Mouse (Mus musculus) heart, postnatal 0 days (tissue): Measurements from ENCODE around the gene Angptl8. TPM values are rescaled to one million over a fixed set of nuclear protein-coding genes. Genes with fewer than 3 reads are reported as not detected.

ENCODE experiments used
- ATAC-seq: fragments of 200-750 bp; cut with Nextera tagmentation; 2 replicates; pipeline ENCODE4 v1.8.0; 2017; ENCODE audit warnings: low read depth, moderate number of reproducible peaks, moderate library complexity; ENCODE audit not compliant: insufficient read depth
- DNase-seq: peaks from one replicate; pipeline ENCODE4 v3.0.0-alpha.2; 2016; ENCODE audit warnings: low spot score
- H3K27ac ChIP-seq: fragments of 300-500 bp; sonication (generic); 2 replicates; pipeline ENCODE4 v1.5.1; 2014; ENCODE audit warnings: low read depth, mild to moderate bottlenecking
- H3K27me3 ChIP-seq: fragments of 300-500 bp; sonication (generic); 2 replicates; pipeline ENCODE4 v1.6.1; 2014; ENCODE audit warnings: low read length, mixed read lengths; ENCODE audit not compliant: control insufficient read depth, insufficient read depth
- H3K36me3 ChIP-seq: fragments of 300-500 bp; sonication (generic); replicated peaks from 2 replicates; pipeline ENCODE4 v1.6.1; 2014; ENCODE audit warnings: low read length, mixed read lengths; ENCODE audit not compliant: control insufficient read depth, insufficient read depth
- H3K4me1 ChIP-seq: fragments of 300-500 bp; sonication (generic); 2 replicates; pipeline ENCODE4 v1.6.1; 2014; ENCODE audit warnings: antibody characterized with exemption; ENCODE audit not compliant: control insufficient read depth, insufficient read depth
- H3K4me2 ChIP-seq: fragments of 300-500 bp; sonication (generic); 2 replicates; pipeline ENCODE4 v1.6.1; 2014; ENCODE audit warnings: low read depth, mild to moderate bottlenecking, low read length, moderate library complexity
- H3K4me3 ChIP-seq: fragments of 300-500 bp; sonication (generic); 2 replicates; pipeline ENCODE4 v1.5.1; 2014; ENCODE audit warnings: low read depth, low read length
- H3K9ac ChIP-seq: fragments of 300-500 bp; sonication (generic); replicated peaks from 2 replicates; pipeline ENCODE4 v1.6.1; 2014; ENCODE audit warnings: low read depth, low read length, mixed read lengths
- H3K9me3 ChIP-seq: fragments of 300-500 bp; sonication (generic); replicated peaks from 2 replicates; pipeline ENCODE4 v1.6.1; 2016; ENCODE audit warnings: low read length; ENCODE audit not compliant: control insufficient read depth
- CTCF ChIP-seq: IDR thresholded peaks from 2 replicates; pipeline ENCODE4 v1.5.1; 2016; ENCODE audit warnings: antibody characterized with exemption, control low read depth, low read depth
- EP300 ChIP-seq: IDR thresholded peaks from 2 replicates; pipeline ENCODE4 v1.6.1; 2016; ENCODE audit warnings: antibody characterized with exemption, low read depth
- WGBS: fragments of 180-500 bp; shearing (Covaris S2); extraction: QIAGEN DNeasy Blood & Tissue Kit; methylation state at CpG from one replicate; pipeline ENCODE4 v1.1.7; 2014; 5-methylcytosine and 5-hydroxymethylcytosine counted together
- polyA plus RNA-seq: library from polyadenylated mRNA; unstranded; fragments of >200 nt; fragmentation: Nextera tagmentation; extraction: Ambion mirVana; gene quantifications from 2 replicates; pipeline ENCODE4 v1.2.1, GENCODE M21; 2015
- total RNA-seq: library from RNA; depleted of rRNA; stranded (reverse); fragments of >200 nt; gene quantifications from 2 replicates; pipeline ENCODE4 v1.2.3, GENCODE M21; 2014; ENCODE audit warnings: low replicate concordance

The Angptl8 gene
- total and polyA plus RNA-seq, 2 experiments from 2014 or later, result 0.55 TPM; not detected in 1

DNA sequence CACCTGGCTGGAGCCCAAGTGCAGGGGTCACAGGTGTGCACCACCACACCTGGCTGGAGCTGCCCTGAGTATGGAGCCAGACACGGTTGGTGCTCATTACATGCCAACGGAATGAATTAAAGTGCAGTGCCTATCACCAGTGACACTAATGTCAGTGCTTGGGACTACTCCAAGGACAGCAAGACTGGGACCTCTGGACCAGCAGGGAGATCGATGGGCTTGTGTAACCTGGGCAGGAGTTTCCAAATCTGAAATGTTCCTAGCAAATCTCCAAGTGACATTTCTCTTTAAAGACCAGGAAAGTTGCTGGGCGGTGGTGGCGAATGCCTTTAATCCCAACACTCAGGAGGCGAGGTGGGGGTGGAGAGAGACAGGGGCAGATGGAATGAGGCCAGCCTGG is 12.6 kb upstream of the Angptl8 start:
- peaks cover 44% of the 10 kb centered on the region for H3K36me3 ChIP-seq
- ATAC-seq, result no peak
- 73% methylated on average over 6 of the region's 6 CpGs for WGBS

DNA sequence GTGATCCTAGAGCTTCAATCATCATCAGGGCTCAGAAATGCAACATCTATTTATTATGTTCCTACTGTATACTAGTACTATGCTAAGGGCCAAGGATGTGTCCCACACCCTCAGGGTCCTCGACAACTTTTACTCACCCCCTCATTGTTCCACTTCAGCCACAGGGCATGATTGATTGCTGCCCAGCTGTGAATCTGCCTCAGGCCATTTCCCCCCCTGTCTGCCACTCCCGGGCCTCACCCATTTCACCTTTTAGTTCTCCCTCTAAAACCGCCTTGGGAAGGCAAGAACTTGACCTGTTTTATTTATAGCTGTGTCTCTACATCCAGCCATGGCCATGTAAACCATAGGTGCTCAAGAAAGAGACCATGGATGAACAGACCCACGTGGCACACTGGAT is 11.4 kb upstream of the Angptl8 start:
- no peak for DNase-seq
- ATAC-seq, result no peak
- Histone ChIP-seq H3K4me3 (no peak overlapping the region), H3K27ac (no peak overlapping the region), H3K36me3 (peaks cover 40% of the 10 kb centered on the region), H3K9ac (no peak overlapping the region), H3K9me3 (no peaks in the 10 kb centered on the region), H3K4me2 (no peak overlapping the region), H3K27me3 (no peaks in the 10 kb centered on the region), H3K4me1 (no peaks in the 10 kb centered on the region)
- TF ChIP-seq EP300 (no peak), CTCF (no peak)
- 61% methylated on average over 4 of the region's 4 CpGs for WGBS

More for the DNA sequence above, 12.6 kb upstream of the Angptl8 start:
- H3K27me3 ChIP-seq, result no peaks in the 10 kb centered on the region
- H3K27ac ChIP-seq, result no peak overlapping the region
- no peaks in the 10 kb centered on the region for H3K9me3 ChIP-seq
- no peaks in the 10 kb centered on the region for H3K4me1 ChIP-seq
- no peak overlapping the region for H3K4me3 ChIP-seq
- TF ChIP-seq CTCF (no peak), EP300 (no peak)
- no peak for DNase-seq
- no peak overlapping the region for H3K9ac ChIP-seq
- H3K4me2 ChIP-seq, result no peak overlapping the region

DNA sequence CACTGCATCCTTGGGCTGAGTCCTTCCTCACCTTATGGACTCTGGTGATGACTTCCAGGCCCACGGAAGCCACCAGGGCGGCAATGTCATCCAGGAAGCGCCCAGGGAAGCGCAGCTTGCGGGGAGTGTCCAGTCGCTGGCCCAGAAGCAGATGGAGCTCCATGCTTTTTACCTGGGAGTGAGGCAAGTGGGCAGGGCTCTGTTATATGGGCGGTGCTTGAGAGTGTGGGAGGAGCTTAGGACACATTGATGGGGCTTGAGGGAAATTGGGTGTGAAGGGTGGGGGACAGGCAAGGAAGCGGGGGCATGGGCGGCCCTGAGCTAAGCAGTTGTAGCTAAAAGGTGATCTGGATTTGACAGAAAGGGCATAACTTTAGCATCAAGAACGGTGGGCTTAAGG is 10.9 kb upstream of the Angptl8 start:
- no peak overlapping the region for H3K27ac ChIP-seq

DNA sequence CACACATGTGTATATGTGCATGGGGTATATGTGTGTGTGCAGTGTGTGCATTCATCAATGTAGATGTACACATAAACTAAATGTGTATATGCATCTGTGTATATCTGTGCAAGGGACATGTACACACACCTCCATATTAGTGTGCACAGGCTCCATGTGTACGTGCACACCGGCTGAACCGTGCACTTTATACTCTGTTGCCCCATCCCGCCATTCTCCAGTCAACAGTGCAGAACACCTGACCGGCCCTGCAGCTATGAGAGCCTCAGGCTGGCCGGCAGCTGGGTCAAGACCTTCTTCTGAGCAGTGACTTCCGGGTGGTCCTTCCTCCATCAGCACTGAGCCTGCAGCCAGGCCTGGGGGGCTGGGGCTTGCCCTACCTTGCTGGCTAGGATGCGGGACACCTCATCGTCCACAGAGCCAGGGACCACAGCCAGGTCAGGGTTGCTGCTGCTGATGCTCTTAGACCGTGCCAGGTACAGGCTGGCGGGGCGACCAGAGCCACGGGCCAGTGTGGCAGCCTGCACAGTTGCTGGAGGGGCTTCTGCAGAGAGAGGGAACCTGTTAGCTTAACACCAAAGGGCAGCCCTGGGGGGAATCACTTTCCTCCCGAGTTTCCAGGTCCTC is 5.4 kb upstream of the Angptl8 start:
- Histone ChIP-seq H3K4me2 (no peak overlapping the region), H3K9ac (no peak overlapping the region), H3K36me3 (peaks cover 50% of the 10 kb centered on the region), H3K4me1 (no peaks in the 10 kb centered on the region), H3K27me3 (no peaks in the 10 kb centered on the region), H3K4me3 (no peak overlapping the region), H3K27ac (no peak overlapping the region), H3K9me3 (no peaks in the 10 kb centered on the region)
- no peak for ATAC-seq
- 92% methylated on average over 14 of the region's 14 CpGs for WGBS
- DNase-seq, result no peak
- TF ChIP-seq EP300 (no peak), CTCF (no peak)

More for the DNA sequence above, 10.9 kb upstream of the Angptl8 start:
- no peaks in the 10 kb centered on the region for H3K4me1 ChIP-seq
- WGBS, result 70% methylated on average over 10 of the region's 10 CpGs
- no peak for TF ChIP-seq CTCF
- TF ChIP-seq EP300, result no peak
- no peaks in the 10 kb centered on the region for H3K27me3 ChIP-seq
- no peak for DNase-seq
- H3K4me3 ChIP-seq, result no peak overlapping the region
- no peak for ATAC-seq
- no peak overlapping the region for H3K4me2 ChIP-seq
- H3K9me3 ChIP-seq, result no peaks in the 10 kb centered on the region
- H3K9ac ChIP-seq, result no peak overlapping the region
- peaks cover 40% of the 10 kb centered on the region for H3K36me3 ChIP-seq

DNA sequence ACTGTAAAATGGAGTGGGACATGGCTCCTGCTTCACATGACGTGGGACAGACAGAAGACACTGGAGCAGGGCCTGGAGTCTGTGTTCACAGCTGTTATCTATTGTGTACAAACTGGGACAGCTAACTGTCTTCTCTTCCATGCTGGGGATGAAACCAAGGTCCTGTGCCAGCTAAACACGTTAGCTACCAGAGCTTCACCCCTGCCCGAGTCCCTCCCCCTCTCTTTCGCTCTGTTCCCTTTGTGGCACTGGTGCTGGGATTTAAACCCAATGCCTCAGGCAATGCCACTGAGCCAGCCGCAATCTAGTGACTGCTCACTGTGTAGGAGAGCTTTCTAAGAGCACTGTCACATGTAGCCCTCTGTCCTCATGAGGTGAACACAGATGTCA is 4.9 kb upstream of the Angptl8 start:
- no peaks in the 10 kb centered on the region for H3K27me3 ChIP-seq
- peaks cover 47% of the 10 kb centered on the region for H3K36me3 ChIP-seq
- no peak for TF ChIP-seq CTCF
- TF ChIP-seq EP300, result no peak
- DNase-seq, result no peak
- no peaks in the 10 kb centered on the region for H3K4me1 ChIP-seq
- no peak overlapping the region for H3K9ac ChIP-seq
- ATAC-seq, result no peak
- no peak overlapping the region for H3K4me2 ChIP-seq
- no peak overlapping the region for H3K4me3 ChIP-seq
- WGBS, result 88% methylated on average over 5 of the region's 5 CpGs
- H3K9me3 ChIP-seq, result no peaks in the 10 kb centered on the region
- no peak overlapping the region for H3K27ac ChIP-seq

DNA sequence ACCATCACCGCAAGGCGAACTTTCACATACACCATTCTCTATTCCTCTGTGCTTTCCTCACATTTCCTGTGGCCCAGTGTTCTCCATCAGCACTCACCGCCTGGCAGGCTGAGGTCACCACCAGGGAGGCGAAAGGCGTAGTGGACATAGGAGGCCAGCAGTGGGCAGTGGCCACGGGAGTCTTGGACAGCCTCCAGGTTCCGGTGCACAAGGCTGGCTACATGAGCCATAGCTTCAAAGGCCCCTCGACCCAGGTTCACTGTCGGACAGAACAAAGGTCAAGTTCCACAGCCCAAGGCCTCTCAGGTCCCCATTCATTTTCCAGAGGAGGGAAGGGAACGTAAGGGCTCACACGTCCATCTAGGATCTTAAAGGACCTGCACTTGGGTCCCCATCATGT is 4.4 kb upstream of the Angptl8 start:
- Histone ChIP-seq H3K4me2 (no peak overlapping the region), H3K4me3 (no peak overlapping the region), H3K9me3 (no peaks in the 10 kb centered on the region), H3K9ac (no peak overlapping the region), H3K27me3 (no peaks in the 10 kb centered on the region), H3K36me3 (peaks cover 49% of the 10 kb centered on the region), H3K27ac (no peak overlapping the region), H3K4me1 (no peaks in the 10 kb centered on the region)
- TF ChIP-seq CTCF (no peak), EP300 (no peak)
- 77% methylated on average over 11 of the region's 11 CpGs for WGBS
- DNase-seq, result no peak
- ATAC-seq, result no peak
